Mouse (Mus musculus) brain, embryonic 14.5 days (tissue): ENCODE data around the gene Lrrc18.

Experiments used
- CTCF ChIP-seq: fragments of 200-500 bp; IDR thresholded peaks from 2 replicates; pipeline ENCODE4 v1.5.1; 2012; ENCODE audit warnings: inconsistent platforms, mild to moderate bottlenecking, moderate library complexity, borderline replicate concordance; ENCODE audit not compliant: insufficient read depth, insufficient read length; ENCODE audit errors: extremely low read depth
- POLR2A ChIP-seq: fragments of 200-500 bp; IDR thresholded peaks from 2 replicates; pipeline ENCODE4 v1.6.1; 2012; ENCODE audit warnings: mild to moderate bottlenecking, inconsistent platforms, borderline replicate concordance; ENCODE audit not compliant: poor library complexity, insufficient read depth, insufficient read length, severe bottlenecking; ENCODE audit errors: extremely low read depth

GRCm38 (mm10) chr14:33035386-33035785, 44.2 kb downstream of the Lrrc18 start:
- TF ChIP-seq CTCF: no peak
- TF ChIP-seq POLR2A: no peak
